Mouse (Mus musculus): ENCODE data around the gene Pnma1. TPM values are rescaled to one million over a fixed set of nuclear protein-coding genes. Genes with fewer than 3 reads are reported as not detected.
A peak's percentile ranks its signal among the peaks of the same experiment; 100 is the strongest.

Gene Pnma1
- polyA plus RNA-seq, 1 experiment from 2014 or later: 1.2 TPM

DNA sequence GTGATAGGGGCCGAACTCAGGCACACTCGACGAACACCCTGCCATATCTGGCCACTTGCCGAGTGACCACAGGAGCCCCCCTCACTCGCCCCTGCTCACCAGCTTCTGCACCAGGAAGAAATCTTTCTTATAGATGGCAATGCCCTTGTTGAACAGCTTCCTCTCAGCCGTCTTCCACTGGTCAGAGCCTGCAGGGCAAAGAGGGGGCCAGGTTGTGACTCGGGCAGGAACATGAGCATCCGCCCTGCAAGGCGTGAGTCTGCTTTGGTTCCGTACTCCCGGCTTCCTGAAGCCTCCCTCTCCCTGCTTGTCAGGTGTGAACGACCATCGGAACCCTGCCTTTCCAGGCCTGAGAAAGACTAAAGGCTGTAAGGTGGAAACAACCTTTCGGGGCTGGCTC lies 9.9 kb upstream of the Pnma1 start:
- Histone ChIP-seq H3K4me1 (no peaks in the 10 kb centered on the region), H3K4me3 (no peak overlapping the region), H3K36me3 (peaks cover 96% of the 10 kb centered on the region), H3K9me3 (replicated peaks) (no peaks in the 10 kb centered on the region), H3K27me3 (ENCODE audit: low read depth, poor library complexity, severe bottlenecking) (no peaks in the 10 kb centered on the region), H3K27ac (no peak overlapping the region)
- 94% methylated on average over 14 of the region's 14 CpGs for WGBS
- peak; percentile 28 for DNase-seq (ENCODE audit: low spot score)

DNA sequence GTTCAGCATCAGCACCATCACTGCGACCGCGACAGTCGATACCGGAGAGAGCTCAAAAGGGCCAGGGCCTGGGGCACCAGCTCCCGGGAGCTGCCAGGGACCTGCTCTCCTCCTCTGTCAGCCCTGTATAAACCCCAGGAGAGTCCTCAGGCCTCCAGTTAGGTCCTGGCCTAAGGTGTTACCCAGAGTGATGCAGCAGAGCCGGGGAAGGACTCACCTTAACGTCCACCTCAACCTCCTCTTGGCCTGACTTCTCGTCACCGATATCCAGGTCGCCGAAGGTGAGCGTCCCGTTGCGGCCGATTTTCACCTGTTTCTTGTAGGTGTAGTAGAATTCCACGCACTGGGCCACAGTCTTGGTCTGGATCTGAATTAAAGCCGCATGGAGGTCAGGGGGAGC lies 7.9 kb upstream of the Pnma1 start:
- no peak overlapping the region for H3K4me3 ChIP-seq
- no peaks in the 10 kb centered on the region for H3K9me3 ChIP-seq (replicated peaks)
- 94% methylated on average over 18 of the region's 18 CpGs for WGBS
- peaks cover 97% of the 10 kb centered on the region for H3K36me3 ChIP-seq
- H3K27ac ChIP-seq: no peak overlapping the region
- H3K4me1 ChIP-seq: peaks cover 5% of the 10 kb centered on the region
- DNase-seq (ENCODE audit: low spot score): no peak
- H3K27me3 ChIP-seq (ENCODE audit: low read depth, poor library complexity, severe bottlenecking): no peaks in the 10 kb centered on the region

DNA sequence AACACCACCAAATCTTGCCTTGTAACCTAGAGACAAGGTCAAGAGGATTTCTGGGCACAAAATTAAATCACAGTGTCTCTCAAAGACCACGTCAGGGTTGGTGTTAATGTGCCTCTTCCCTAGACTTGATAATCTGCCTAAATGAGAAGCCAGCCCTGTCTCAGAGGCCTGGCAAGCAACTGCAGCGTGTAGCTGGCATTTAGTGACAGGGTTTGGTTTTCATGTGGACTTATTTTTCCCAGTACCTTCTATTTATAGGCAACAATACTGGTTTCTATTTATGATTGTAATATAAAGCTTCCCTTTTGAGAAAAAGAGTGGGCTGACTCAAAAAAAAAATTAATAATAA lies 7.2 kb upstream of the Pnma1 start:
- 82% methylated on average over 2 of the region's 2 CpGs for WGBS
- H3K9me3 ChIP-seq (replicated peaks): no peaks in the 10 kb centered on the region
- peaks cover 5% of the 10 kb centered on the region for H3K4me1 ChIP-seq
- H3K27me3 ChIP-seq (ENCODE audit: low read depth, poor library complexity, severe bottlenecking): no peaks in the 10 kb centered on the region
- H3K27ac ChIP-seq: no peak overlapping the region
- DNase-seq (ENCODE audit: low spot score): no peak
- peaks cover 97% of the 10 kb centered on the region for H3K36me3 ChIP-seq
- H3K4me3 ChIP-seq: no peak overlapping the region

DNA sequence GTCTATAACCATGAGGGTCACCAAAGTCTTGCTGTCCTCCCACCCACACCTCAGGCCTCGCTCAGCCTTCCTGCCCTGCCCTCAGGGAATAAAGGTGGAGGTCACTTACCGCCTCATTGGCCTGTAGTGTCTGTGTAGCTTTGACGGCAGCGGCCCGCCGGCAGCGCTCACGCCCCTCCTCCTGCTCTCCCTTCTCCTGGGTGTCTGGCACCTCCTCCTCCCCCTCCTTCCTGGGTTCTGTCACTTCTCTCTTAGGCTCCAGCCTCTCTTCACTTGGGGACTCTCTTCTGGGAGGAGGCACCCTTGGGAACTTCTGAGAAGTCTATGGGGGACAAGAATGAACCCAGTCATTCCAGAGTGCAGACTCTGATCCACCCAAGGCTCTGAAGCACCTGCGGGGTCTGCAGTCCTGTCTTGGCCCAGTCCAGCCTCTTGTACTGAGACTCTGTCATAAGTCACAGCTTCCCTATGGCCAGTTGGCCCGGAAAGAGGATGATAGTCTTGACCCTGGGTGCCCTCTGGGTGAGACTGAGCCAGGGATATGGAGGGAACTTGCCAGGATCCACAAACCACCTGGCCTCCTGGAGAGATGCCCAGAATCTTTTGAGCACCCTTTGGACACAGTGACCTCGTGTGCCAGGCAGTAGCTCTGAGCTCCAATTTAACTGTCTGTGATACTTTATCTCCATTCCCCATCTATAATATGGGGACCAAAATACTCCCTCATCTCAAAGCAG lies 6.7 kb upstream of the Pnma1 start:
- no peak for DNase-seq (ENCODE audit: low spot score)
- no peaks in the 10 kb centered on the region for H3K27me3 ChIP-seq (ENCODE audit: low read depth, poor library complexity, severe bottlenecking)
- 53% methylated on average over 11 of the region's 11 CpGs for WGBS
- peaks cover 6% of the 10 kb centered on the region for H3K4me1 ChIP-seq
- no peak overlapping the region for H3K27ac ChIP-seq
- H3K9me3 ChIP-seq (replicated peaks): no peaks in the 10 kb centered on the region
- H3K36me3 ChIP-seq: peaks cover 97% of the 10 kb centered on the region
- no peak overlapping the region for H3K4me3 ChIP-seq

- Histone ChIP-seq H3K4me3 (no peak overlapping the region), H3K9me3 (replicated peaks) (no peaks in the 10 kb centered on the region), H3K27me3 (ENCODE audit: low read depth, poor library complexity, severe bottlenecking) (no peaks in the 10 kb centered on the region), H3K27ac (no peak overlapping the region), H3K36me3 (peaks cover 84% of the 10 kb centered on the region), H3K4me1 (peaks cover 15% of the 10 kb centered on the region)
- 74% methylated on average over 6 of the region's 6 CpGs for WGBS
- no peak for DNase-seq (ENCODE audit: low spot score)
Observed at GRCm38 (mm10) chr12:84153414-84153813, 5.1 kb upstream of the Pnma1 start.

DNA sequence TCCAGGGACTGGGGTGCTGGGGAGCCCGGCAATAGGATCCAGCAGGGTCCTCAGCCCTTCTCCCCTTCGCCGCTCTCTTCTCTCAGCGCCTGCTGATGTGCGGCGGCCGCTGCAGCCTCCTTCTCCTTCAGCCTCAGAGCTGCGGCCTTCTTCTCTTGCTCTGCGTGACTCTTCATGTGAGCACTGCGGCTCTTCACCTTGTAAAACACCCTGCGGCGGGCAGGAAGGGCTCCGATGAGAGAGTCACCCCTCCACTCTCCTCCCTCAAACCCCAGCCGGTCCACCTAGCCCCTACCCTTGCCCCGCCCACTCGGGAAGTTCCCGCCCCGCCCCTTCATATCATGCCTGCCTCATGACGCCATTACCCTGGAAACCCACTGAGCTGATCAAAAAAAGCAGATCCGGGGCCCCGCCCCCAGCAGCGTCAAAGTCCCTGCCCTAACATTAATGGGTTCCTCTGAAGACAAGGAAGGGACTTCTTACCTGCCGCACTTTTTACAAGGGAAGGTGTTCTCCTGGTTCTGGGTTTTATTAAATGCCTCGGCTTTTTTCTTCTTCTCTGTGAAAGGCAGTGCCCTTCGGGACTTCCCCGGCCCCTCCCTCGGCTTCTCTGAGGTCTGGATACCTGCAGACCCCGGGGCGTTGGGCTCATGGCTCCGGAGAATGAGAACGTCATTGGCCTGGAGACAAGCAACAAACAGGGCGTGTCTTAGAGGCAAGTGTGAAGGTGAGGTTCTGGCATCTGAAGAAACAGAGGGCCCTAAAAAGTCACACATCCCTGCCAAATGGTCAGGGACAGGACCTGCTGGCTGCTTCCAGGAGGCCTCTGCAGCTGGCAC lies 4.3 kb upstream of the Pnma1 start:
- H3K9me3 ChIP-seq (replicated peaks): no peaks in the 10 kb centered on the region
- 58% methylated on average over 32 of the region's 32 CpGs for WGBS
- peaks cover 76% of the 10 kb centered on the region for H3K36me3 ChIP-seq
- no peak overlapping the region for H3K27ac ChIP-seq
- DNase-seq (ENCODE audit: low spot score): no peak
- H3K4me3 ChIP-seq: no peak overlapping the region
- H3K4me1 ChIP-seq: peaks cover 22% of the 10 kb centered on the region
- no peaks in the 10 kb centered on the region for H3K27me3 ChIP-seq (ENCODE audit: low read depth, poor library complexity, severe bottlenecking)

DNA sequence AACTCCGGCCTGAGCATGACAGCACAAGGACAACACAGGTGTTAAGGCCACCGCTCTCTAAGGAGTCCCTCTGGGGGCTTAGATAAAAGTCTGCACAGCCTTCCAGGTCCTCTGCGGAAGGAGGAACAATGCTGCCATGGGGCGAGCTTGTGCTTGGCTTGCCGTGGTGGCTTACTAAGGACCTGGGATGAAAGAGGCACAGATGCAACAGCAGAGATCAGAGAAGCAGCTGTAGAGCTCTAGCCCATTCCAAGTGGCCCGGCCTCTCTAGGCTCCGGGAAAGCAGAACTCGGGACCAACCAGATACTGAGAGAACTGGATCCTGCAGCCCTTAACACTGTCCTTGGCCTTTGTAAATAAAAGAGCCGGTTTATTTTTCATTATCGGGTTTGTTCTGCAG lies 3.6 kb upstream of the Pnma1 start:
- no peak overlapping the region for H3K27ac ChIP-seq

GRCm38 (mm10) chr12:84150976-84151375 lies 2.7 kb upstream of the Pnma1 start:
- peaks cover 67% of the 10 kb centered on the region for H3K36me3 ChIP-seq
- no peaks in the 10 kb centered on the region for H3K27me3 ChIP-seq (ENCODE audit: low read depth, poor library complexity, severe bottlenecking)
- DNase-seq (ENCODE audit: low spot score): no peak
- no peak overlapping the region for H3K27ac ChIP-seq
- 80% methylated on average over 6 of the region's 6 CpGs for WGBS
- H3K9me3 ChIP-seq (replicated peaks): no peaks in the 10 kb centered on the region
- H3K4me3 ChIP-seq: no peak overlapping the region
- peaks cover 22% of the 10 kb centered on the region for H3K4me1 ChIP-seq

More for the DNA sequence above, 3.6 kb upstream of the Pnma1 start:
- Histone ChIP-seq H3K9me3 (replicated peaks) (no peaks in the 10 kb centered on the region), H3K4me1 (peaks cover 22% of the 10 kb centered on the region), H3K36me3 (peaks cover 73% of the 10 kb centered on the region), H3K4me3 (no peak overlapping the region), H3K27me3 (ENCODE audit: low read depth, poor library complexity, severe bottlenecking) (no peaks in the 10 kb centered on the region)
- 92% methylated on average over 10 of the region's 10 CpGs for WGBS
- no peak for DNase-seq (ENCODE audit: low spot score)

DNA sequence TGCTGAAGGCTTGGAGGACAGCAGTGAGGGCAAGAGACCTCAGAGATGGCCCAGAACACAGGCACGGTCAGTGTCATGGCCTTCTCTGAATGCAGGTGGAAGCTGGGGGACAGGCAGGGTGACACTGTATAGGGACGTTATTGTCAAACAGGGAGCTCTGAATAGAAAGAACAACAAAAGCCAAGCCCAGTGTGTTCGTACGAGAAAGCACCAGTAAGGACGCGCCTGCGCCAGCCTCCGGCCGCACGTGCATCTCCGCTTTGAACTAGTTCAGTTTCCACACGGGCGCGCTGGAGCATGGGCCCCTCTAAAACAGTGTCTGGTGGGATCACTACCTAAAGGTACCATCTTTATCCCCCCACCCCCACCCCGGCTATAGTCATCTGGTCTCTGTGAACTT lies 1.7 kb upstream of the Pnma1 start:
- no peaks in the 10 kb centered on the region for H3K9me3 ChIP-seq (replicated peaks)
- WGBS: 94% methylated on average over 15 of the region's 15 CpGs
- no peak overlapping the region for H3K27ac ChIP-seq
- H3K4me3 ChIP-seq: no peak overlapping the region
- H3K36me3 ChIP-seq: peaks cover 59% of the 10 kb centered on the region
- peaks cover 22% of the 10 kb centered on the region for H3K4me1 ChIP-seq
- no peaks in the 10 kb centered on the region for H3K27me3 ChIP-seq (ENCODE audit: low read depth, poor library complexity, severe bottlenecking)
- no peak for DNase-seq (ENCODE audit: low spot score)

DNA sequence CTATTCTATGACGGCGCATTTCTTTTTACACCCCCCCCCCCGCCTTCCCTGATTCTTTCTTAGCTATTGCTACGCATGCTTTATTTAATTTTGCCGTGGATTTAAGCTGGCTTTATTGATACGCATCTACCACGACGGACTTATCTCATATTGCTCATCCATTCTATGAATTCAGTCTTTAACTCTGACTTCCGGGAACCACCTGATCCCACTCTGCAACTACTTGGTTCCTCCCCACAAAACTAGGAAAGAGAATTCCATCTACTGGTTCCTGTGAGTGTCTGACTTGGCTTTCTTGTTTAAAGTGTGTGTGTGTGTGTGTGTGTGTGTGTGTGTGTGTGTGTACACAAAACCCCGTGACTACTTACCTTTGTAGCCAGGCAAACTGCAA lies 328 bp upstream of the Pnma1 start:
- H3K4me3 ChIP-seq: peak overlapping the region; percentile 65
- no peak for DNase-seq (ENCODE audit: low spot score)
- 26% methylated on average over 10 of the region's 10 CpGs for WGBS
- peaks cover 22% of the 10 kb centered on the region for H3K4me1 ChIP-seq
- peaks cover 50% of the 10 kb centered on the region for H3K36me3 ChIP-seq
- H3K9me3 ChIP-seq (replicated peaks): no peaks in the 10 kb centered on the region
- no peak overlapping the region for H3K27ac ChIP-seq
- no peaks in the 10 kb centered on the region for H3K27me3 ChIP-seq (ENCODE audit: low read depth, poor library complexity, severe bottlenecking)

DNA sequence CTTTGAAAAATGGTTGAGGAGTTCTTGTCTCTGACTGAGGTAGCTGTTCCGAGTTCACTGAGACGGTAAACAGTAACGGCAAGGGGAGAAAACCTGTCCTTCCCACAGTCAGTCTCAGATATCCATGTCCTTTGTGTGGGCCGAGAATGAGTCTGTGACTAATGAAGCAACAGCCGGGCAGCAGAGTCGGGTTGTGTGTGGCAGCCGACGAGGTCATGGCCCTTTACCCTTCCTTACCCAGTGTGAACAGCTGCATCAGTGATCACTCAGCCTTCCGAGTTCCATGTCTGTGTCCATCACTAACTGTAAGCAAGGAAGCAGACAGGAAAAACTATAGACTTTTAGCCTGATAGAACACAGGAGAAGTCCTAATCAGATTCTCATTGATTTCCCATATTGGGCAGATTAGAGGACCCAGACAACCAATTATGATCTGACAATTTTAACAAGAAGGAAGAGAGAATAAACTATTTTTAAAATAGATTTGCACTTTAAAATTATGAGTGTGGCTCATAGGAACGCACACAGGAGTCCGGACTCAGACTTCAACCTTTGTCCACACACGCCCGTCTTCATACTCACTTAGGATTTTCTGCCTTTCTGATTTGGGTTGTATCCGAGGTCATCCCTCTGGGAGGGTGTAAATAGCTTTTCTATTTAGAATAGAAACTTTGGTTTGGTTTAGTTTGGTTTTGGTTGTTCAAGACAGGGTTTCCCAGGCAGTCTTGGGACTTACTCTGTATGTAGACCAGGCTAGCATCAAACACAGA lies 5.8 kb downstream of the Pnma1 start:
- H3K4me3 ChIP-seq: no peak overlapping the region
- no peaks in the 10 kb centered on the region for H3K4me1 ChIP-seq
- no peaks in the 10 kb centered on the region for H3K27me3 ChIP-seq (ENCODE audit: low read depth, poor library complexity, severe bottlenecking)
- H3K9me3 ChIP-seq (replicated peaks): no peaks in the 10 kb centered on the region
- WGBS: 65% methylated on average over 14 of the region's 14 CpGs
- H3K36me3 ChIP-seq: peaks cover 20% of the 10 kb centered on the region
- H3K27ac ChIP-seq: no peak overlapping the region
- no peak for DNase-seq (ENCODE audit: low spot score)

GRCm38 (mm10) chr12:84141271-84141670 lies 7.0 kb downstream of the Pnma1 start:
- WGBS: 90% methylated on average over 4 of the region's 4 CpGs
- Histone ChIP-seq H3K4me1 (no peaks in the 10 kb centered on the region), H3K36me3 (peaks cover 25% of the 10 kb centered on the region), H3K4me3 (no peak overlapping the region), H3K27me3 (ENCODE audit: low read depth, poor library complexity, severe bottlenecking) (no peaks in the 10 kb centered on the region), H3K27ac (no peak overlapping the region), H3K9me3 (replicated peaks) (no peaks in the 10 kb centered on the region)
- DNase-seq (ENCODE audit: low spot score): no peak

DNA sequence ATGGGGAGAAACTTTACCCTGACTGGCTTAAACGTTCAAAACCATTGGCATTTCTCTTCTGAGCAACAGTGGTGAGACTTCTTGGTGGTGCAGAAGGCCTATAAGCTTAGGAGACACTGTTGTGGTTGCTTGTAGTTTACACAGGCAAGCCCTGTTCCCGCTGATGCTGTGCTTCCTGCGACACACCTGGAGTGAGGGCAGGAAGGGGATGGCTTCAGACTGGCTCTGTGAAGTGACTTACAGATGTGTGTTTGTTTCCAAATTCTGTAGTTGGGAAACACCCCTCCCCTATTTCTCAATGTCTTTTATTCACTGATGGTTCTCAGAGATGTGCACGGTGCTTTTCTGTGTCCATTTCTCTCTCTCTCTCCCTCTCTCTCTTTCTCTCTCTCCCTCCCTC lies 8.2 kb downstream of the Pnma1 start:
- no peak overlapping the region for H3K27ac ChIP-seq
- no peaks in the 10 kb centered on the region for H3K27me3 ChIP-seq (ENCODE audit: low read depth, poor library complexity, severe bottlenecking)
- H3K9me3 ChIP-seq (replicated peaks): no peaks in the 10 kb centered on the region
- no peaks in the 10 kb centered on the region for H3K4me1 ChIP-seq
- DNase-seq (ENCODE audit: low spot score): no peak
- H3K36me3 ChIP-seq: peaks cover 33% of the 10 kb centered on the region
- H3K4me3 ChIP-seq: no peak overlapping the region
- 75% methylated on average over 4 of the region's 4 CpGs for WGBS

Data from limb, embryonic 10.5 days (tissue).